Mouse (Mus musculus) CH12.LX (cell line): ENCODE data around the gene Tnfrsf1a. TPM values are rescaled to one million over a fixed set of nuclear protein-coding genes. Genes with fewer than 3 reads are reported as not detected.

Source experiments
- DNase-seq: peaks from one replicate; pipeline ENCODE4 v3.0.0-alpha.2; 2013; ENCODE audit errors: extremely low read depth
- H3K27ac ChIP-seq: 2 replicates; pipeline ENCODE4 v1.5.1; 2012; ENCODE audit warnings: low read depth, mild to moderate bottlenecking, control low read depth, moderate library complexity; ENCODE audit not compliant: insufficient read depth
- H3K27me3 ChIP-seq: replicated peaks from 2 replicates; pipeline ENCODE3; 2012; ENCODE audit warnings: inconsistent platforms
- H3K36me3 ChIP-seq, 2 experiments: replicated peaks in 1 of 2; 2 replicates each; pipeline versions ENCODE3 to v1.6.1; 2012; ENCODE audit warnings: inconsistent platforms in 1 of 2, low read length in 1 of 2, mild to moderate bottlenecking in 1 of 2, mixed read lengths in 1 of 2, moderate library complexity in 1 of 2; ENCODE audit not compliant: control insufficient read depth in 1 of 2, insufficient read depth in 1 of 2
- H3K4me1 ChIP-seq, 2 experiments: 2 replicates each; pipeline ENCODE4 v1.6.1; 2012; ENCODE audit warnings: inconsistent platforms in 1 of 2, moderate library complexity in 1 of 2; ENCODE audit not compliant: insufficient read depth in 2 of 2, control insufficient read depth in 1 of 2
- H3K4me2 ChIP-seq: 2 replicates; pipeline ENCODE4 v1.6.1; 2012; ENCODE audit warnings: low read depth, mild to moderate bottlenecking, control low read depth; ENCODE audit not compliant: poor library complexity, insufficient read depth, severe bottlenecking
- H3K4me3 ChIP-seq, 3 experiments: fragments of 150-350 bp in 1 of 3; sonication (generic) in 1 of 3; replicated peaks in 1 of 3; 2 replicates each; pipeline versions ENCODE3 to v1.5.1; 2011 to 2012; ENCODE audit warnings: low read depth in 2 of 3, low read length in 2 of 3, mild to moderate bottlenecking in 2 of 3, moderate library complexity in 2 of 3, control low read depth in 1 of 3, improper control_type of control experiment in 1 of 3, inconsistent platforms in 1 of 3, mixed read lengths in 1 of 3; ENCODE audit not compliant: poor library complexity in 1 of 3
- H3K79me2 ChIP-seq: replicated peaks from 2 replicates; pipeline ENCODE4 v1.6.1; 2012; ENCODE audit warnings: mild to moderate bottlenecking, moderate library complexity; ENCODE audit not compliant: control insufficient read depth, poor library complexity, insufficient read depth, severe bottlenecking; ENCODE audit errors: extremely low read depth
- H3K9ac ChIP-seq: 2 replicates; pipeline ENCODE4 v1.6.1; 2012; ENCODE audit warnings: low read depth, mild to moderate bottlenecking, control low read depth, moderate library complexity; ENCODE audit not compliant: insufficient read depth
- H3K9me3 ChIP-seq: replicated peaks from 2 replicates; pipeline ENCODE3; 2012; ENCODE audit warnings: low read length, inconsistent platforms, mixed read lengths
- BHLHE40 ChIP-seq: IDR thresholded peaks from 2 replicates; pipeline ENCODE4 v1.6.1; 2011; ENCODE audit warnings: mild to moderate bottlenecking, low read depth, low read length, improper control_type of control experiment
- CHD1 ChIP-seq: IDR thresholded peaks from 2 replicates; pipeline ENCODE4 v1.6.1; 2012; ENCODE audit warnings: low read depth, low read length, improper control_type of control experiment, inconsistent platforms
- CHD2 ChIP-seq: IDR thresholded peaks from 2 replicates; pipeline ENCODE4 v1.6.1; 2011; ENCODE audit warnings: low read length, improper control_type of control experiment
- E2F4 ChIP-seq: IDR thresholded peaks from 2 replicates; pipeline ENCODE4 v1.6.1; 2011; ENCODE audit warnings: low read depth, low read length, improper control_type of control experiment; ENCODE audit not compliant: insufficient replicate concordance
- ELF1 ChIP-seq: IDR thresholded peaks from 2 replicates; pipeline ENCODE4 v1.6.1; 2014; ENCODE audit warnings: low read depth, mild to moderate bottlenecking, inconsistent platforms, low read length, improper control_type of control experiment
- EP300 ChIP-seq: IDR thresholded peaks from 2 replicates; pipeline ENCODE4 v1.6.1; 2011; ENCODE audit warnings: low read length, improper control_type of control experiment
- ETS1 ChIP-seq: conservative IDR thresholded peaks from 2 replicates; pipeline ENCODE4 v1.6.1; 2012; ENCODE audit warnings: low read depth, mild to moderate bottlenecking, inconsistent platforms, low read length, improper control_type of control experiment, moderate library complexity
- IRF4 ChIP-seq: IDR thresholded peaks from 2 replicates; pipeline ENCODE4 v1.6.1; 2014; ENCODE audit warnings: low read depth, mild to moderate bottlenecking, inconsistent platforms, low read length, improper control_type of control experiment
- JUN ChIP-seq: IDR thresholded peaks from 2 replicates; pipeline ENCODE4 v1.6.1; 2011; ENCODE audit warnings: low read depth, mild to moderate bottlenecking, low read length, improper control_type of control experiment, moderate library complexity; ENCODE audit not compliant: insufficient read depth
- JUND ChIP-seq: conservative IDR thresholded peaks from 2 replicates; pipeline ENCODE4 v1.6.1; 2011; ENCODE audit warnings: low read depth, low read length, improper control_type of control experiment
- KAT2A ChIP-seq: IDR thresholded peaks from 2 replicates; pipeline ENCODE4 v1.6.1; 2012; ENCODE audit warnings: low read length, improper control_type of control experiment, inconsistent platforms; ENCODE audit not compliant: insufficient replicate concordance
- MAFK ChIP-seq: IDR thresholded peaks from 2 replicates; pipeline ENCODE4 v1.6.1; 2011; ENCODE audit warnings: low read length, improper control_type of control experiment; ENCODE audit not compliant: insufficient replicate concordance
- MAX ChIP-seq: IDR thresholded peaks from 2 replicates; pipeline ENCODE4 v1.6.1; 2011; ENCODE audit warnings: low read length, improper control_type of control experiment
- MAZ ChIP-seq: IDR thresholded peaks from 2 replicates; pipeline ENCODE4 v1.6.1; 2012; ENCODE audit warnings: low read depth, mild to moderate bottlenecking, inconsistent platforms, low read length, improper control_type of control experiment, moderate library complexity
- MEF2A ChIP-seq: IDR thresholded peaks from 2 replicates; pipeline ENCODE4 v1.6.1; 2014; ENCODE audit warnings: low read depth, mild to moderate bottlenecking, inconsistent platforms, low read length, improper control_type of control experiment, borderline replicate concordance
- NELFE ChIP-seq: IDR thresholded peaks from 2 replicates; pipeline ENCODE4 v1.6.1; 2011; ENCODE audit warnings: low read depth, low read length, improper control_type of control experiment
- NRF1 ChIP-seq: IDR thresholded peaks from 2 replicates; pipeline ENCODE4 v1.6.1; 2014; ENCODE audit warnings: low read depth, mild to moderate bottlenecking, inconsistent platforms, low read length, improper control_type of control experiment, moderate library complexity
- PAX5 ChIP-seq: IDR thresholded peaks from 2 replicates; pipeline ENCODE4 v1.6.1; 2012; ENCODE audit warnings: low read length, inconsistent platforms, mixed read lengths
- RAD21 ChIP-seq: IDR thresholded peaks from 2 replicates; pipeline ENCODE4 v1.6.1; 2011; ENCODE audit warnings: low read depth, mild to moderate bottlenecking, low read length, improper control_type of control experiment, moderate library complexity
- RCOR1 ChIP-seq: conservative IDR thresholded peaks from 2 replicates; pipeline ENCODE4 v1.6.1; 2012; ENCODE audit warnings: low read depth, mild to moderate bottlenecking, inconsistent platforms, low read length, improper control_type of control experiment
- TBP ChIP-seq: conservative IDR thresholded peaks from 2 replicates; pipeline ENCODE4 v1.6.1; 2011; ENCODE audit warnings: low read depth, low read length, improper control_type of control experiment
- UBTF ChIP-seq: IDR thresholded peaks from 2 replicates; pipeline ENCODE4 v1.6.1; 2012; ENCODE audit warnings: low read depth, mild to moderate bottlenecking, inconsistent platforms, low read length, improper control_type of control experiment, moderate library complexity
- USF1 ChIP-seq: IDR thresholded peaks from 2 replicates; pipeline ENCODE4 v1.6.1; 2014; ENCODE audit warnings: low read depth, mild to moderate bottlenecking, inconsistent platforms, low read length, improper control_type of control experiment
- ZKSCAN1 ChIP-seq: IDR thresholded peaks from 2 replicates; pipeline ENCODE4 v1.6.1; 2012; ENCODE audit warnings: low read depth, inconsistent platforms, low read length, improper control_type of control experiment, borderline replicate concordance
- ZNF384 ChIP-seq: IDR thresholded peaks from 2 replicates; pipeline ENCODE4 v1.6.1; 2012; ENCODE audit warnings: low read depth, low read length, improper control_type of control experiment, inconsistent platforms
- dilution Hi-C: fragments of 300-500 bp; cut with MboI; formaldehyde crosslinking; loops from 2 replicates; pipeline ENCODE4 v1.14.3; 2020; ENCODE audit warnings: low sequenced_read_pairs; ENCODE audit not compliant: extremely low pct_unique_long_range_greater_than_20kb, extremely low pct_ligation_motif_present
- in situ Hi-C: fragments of 300-500 bp; cut with MboI; formaldehyde crosslinking; loops from 3 replicates; pipeline ENCODE4 v1.14.3; 2019; ENCODE audit warnings: low sequenced_read_pairs, low pct_ligation_motif_present, low pct_unique_long_range_greater_than_20kb, mixed read lengths
- polyA plus RNA-seq: library from polyadenylated mRNA; unstranded; fragments of >175 nt; gene quantifications from 2 replicates; pipeline ENCODE4 v1.2.1, GENCODE M21; 2012; ENCODE audit warnings: low read depth; ENCODE audit not compliant: insufficient read length
- total RNA-seq, 2 experiments: library from RNA; depleted of rRNA; stranded (reverse); fragments of 300-350 nt in 1 of 2; fragments of >200 nt in 1 of 2; gene quantifications; 2 replicates each; pipeline ENCODE4 v1.2.3; 2012 to 2014

Tnfrsf1a gene
- total and polyA plus RNA-seq, 3 experiments, result 0.13 TPM; not detected in 2

GRCm38 (mm10) chr6:125351368-125352045 is 2.3 kb downstream of the Tnfrsf1a start:
- H3K4me3 ChIP-seq, result no peak overlapping the region
- H3K9me3 ChIP-seq, result no peaks in the 10 kb centered on the region
- no peak for DNase-seq
- TF ChIP-seq PAX5 (no peak), NRF1 (no peak), E2F4 (no peak), NELFE (no peak), CHD1 (no peak), RAD21 (no peak), JUND (no peak), RCOR1 (no peak), KAT2A (no peak), MAX (no peak), JUN (no peak), MAFK (no peak), MEF2A (no peak), EP300 (no peak)
- no peak overlapping the region for H3K27ac ChIP-seq
- H3K27me3 ChIP-seq, result peaks cover 96% of the 10 kb centered on the region
- H3K4me2 ChIP-seq, result no peak overlapping the region
- H3K36me3 ChIP-seq, result no peaks in the 10 kb centered on the region
- H3K79me2 ChIP-seq, result no peaks in the 10 kb centered on the region
- dilution Hi-C loops (no loop called here), in situ Hi-C loops (no loop called here)
- H3K4me1 ChIP-seq, result no peaks in the 10 kb centered on the region
- H3K9ac ChIP-seq, result no peak overlapping the region

- Histone ChIP-seq H3K4me3 (no peak overlapping the region), H3K27ac (no peak overlapping the region), H3K4me1 (no peaks in the 10 kb centered on the region), H3K27me3 (peaks cover 96% of the 10 kb centered on the region), H3K36me3 (no peaks in the 10 kb centered on the region), H3K79me2 (no peaks in the 10 kb centered on the region), H3K4me2 (no peak overlapping the region), H3K9me3 (no peaks in the 10 kb centered on the region), H3K9ac (no peak overlapping the region)
- TF ChIP-seq TBP (no peak), ETS1 (no peak), NRF1 (no peak), ELF1 (no peak), ZNF384 (no peak), PAX5 (no peak), CHD1 (no peak), ZKSCAN1 (no peak), EP300 (no peak), USF1 (no peak), E2F4 (no peak), JUND (no peak), MAZ (no peak), KAT2A (no peak), IRF4 (no peak), UBTF (no peak), MAFK (no peak), BHLHE40 (no peak), CHD2 (no peak), MAX (no peak)
- DNase-seq, result no peak
- in situ Hi-C loops (no loop called here), dilution Hi-C loops (no loop called here)
Observed at GRCm38 (mm10) chr6:125352046-125352384, 2.9 kb downstream of the Tnfrsf1a start.
